Mouse (Mus musculus) CH12.LX (cell line): ENCODE results near the gene Asb16.

Experiments
- CHD2 ChIP-seq: IDR thresholded peaks from 2 replicates; pipeline ENCODE4 v1.6.1; 2011; ENCODE audit warnings: low read length, improper control_type of control experiment
- CTCF ChIP-seq, 2 experiments: IDR thresholded peaks in 1 of 2; conservative IDR thresholded peaks in 1 of 2; 2 replicates each; pipeline ENCODE4 v1.5.1; 2011 to 2012; ENCODE audit warnings: low read depth in 2 of 2, low read length in 2 of 2, improper control_type of control experiment in 1 of 2, inconsistent platforms in 1 of 2, mild to moderate bottlenecking in 1 of 2, moderate library complexity in 1 of 2
- EP300 ChIP-seq: IDR thresholded peaks from 2 replicates; pipeline ENCODE4 v1.6.1; 2011; ENCODE audit warnings: low read length, improper control_type of control experiment
- KAT2A ChIP-seq: IDR thresholded peaks from 2 replicates; pipeline ENCODE4 v1.6.1; 2012; ENCODE audit warnings: low read length, improper control_type of control experiment, inconsistent platforms; ENCODE audit not compliant: insufficient replicate concordance
- MEF2A ChIP-seq: IDR thresholded peaks from 2 replicates; pipeline ENCODE4 v1.6.1; 2014; ENCODE audit warnings: low read depth, mild to moderate bottlenecking, inconsistent platforms, low read length, improper control_type of control experiment, borderline replicate concordance
- NRF1 ChIP-seq: IDR thresholded peaks from 2 replicates; pipeline ENCODE4 v1.6.1; 2014; ENCODE audit warnings: low read depth, mild to moderate bottlenecking, inconsistent platforms, low read length, improper control_type of control experiment, moderate library complexity
- POLR2A ChIP-seq: IDR thresholded peaks from 2 replicates; pipeline ENCODE4 v1.6.1; 2011; ENCODE audit warnings: low read depth, mild to moderate bottlenecking, improper control_type of control experiment, low read length
- POLR2AphosphoS2 ChIP-seq: IDR thresholded peaks from 2 replicates; pipeline ENCODE4 v1.6.1; 2011; ENCODE audit warnings: low read depth, low read length, improper control_type of control experiment
- SMC3 ChIP-seq: IDR thresholded peaks from 2 replicates; pipeline ENCODE4 v1.6.1; 2011; ENCODE audit warnings: low read depth, low read length, improper control_type of control experiment
- ZMIZ1 ChIP-seq: IDR thresholded peaks from 2 replicates; pipeline ENCODE4 v1.6.1; 2012; ENCODE audit warnings: low read depth, mild to moderate bottlenecking, inconsistent platforms, low read length, improper control_type of control experiment
- ZNF384 ChIP-seq: IDR thresholded peaks from 2 replicates; pipeline ENCODE4 v1.6.1; 2012; ENCODE audit warnings: low read depth, low read length, improper control_type of control experiment, inconsistent platforms

GRCm38 (mm10) chr11:102287485-102287884, 18.9 kb downstream of the Asb16 start:
- TF ChIP-seq ZMIZ1 (no peak), CHD2 (no peak), EP300 (no peak), ZNF384 (no peak), NRF1 (no peak), CTCF (conservative IDR thresholded peaks at IDR 0.05 in 1 of 2, IDR thresholded peaks at IDR 0.05 in 1 of 2; ENCODE audit: low read depth in 2 of 2, low read length in 2 of 2) (no peak), POLR2A (no peak), SMC3 (no peak), KAT2A (no peak), POLR2AphosphoS2 (no peak), MEF2A (no peak)
